Mouse (Mus musculus) forebrain, embryonic 14.5 days (tissue): ENCODE results near the gene Bmp5. TPM values are rescaled to one million over a fixed set of nuclear protein-coding genes. Genes with fewer than 3 reads are reported as not detected.

Source experiments
- ATAC-seq: fragments of 200-750 bp; cut with Nextera tagmentation; 2 replicates; pipeline ENCODE4 v1.8.0; 2017; ENCODE audit warnings: mild to moderate bottlenecking, moderate library complexity
- DNase-seq: peaks from one replicate; pipeline ENCODE4 v3.0.0-alpha.2; 2015; ENCODE audit warnings: low spot score
- H3K27ac ChIP-seq: fragments of 300-500 bp; sonication (generic); 2 replicates; pipeline ENCODE4 v1.5.1; 2014; ENCODE audit warnings: low read depth, mild to moderate bottlenecking, control low read depth, low read length, moderate library complexity
- H3K27me3 ChIP-seq: fragments of 300-500 bp; sonication (generic); replicated peaks from 2 replicates; pipeline ENCODE4 v1.6.1; 2014; ENCODE audit warnings: low read length, control low read depth, mixed read lengths; ENCODE audit not compliant: control insufficient read depth, insufficient read depth
- H3K36me3 ChIP-seq: fragments of 300-500 bp; sonication (generic); 2 replicates; pipeline ENCODE4 v1.6.1; 2014; ENCODE audit warnings: low read length, control low read depth; ENCODE audit not compliant: control insufficient read depth, insufficient read depth
- H3K4me1 ChIP-seq: fragments of 300-500 bp; sonication (generic); 2 replicates; pipeline ENCODE4 v1.6.1; 2014; ENCODE audit warnings: antibody characterized with exemption, low read length, control low read depth; ENCODE audit not compliant: control insufficient read depth, insufficient read depth
- H3K4me2 ChIP-seq: fragments of 300-500 bp; sonication (generic); 2 replicates; pipeline ENCODE4 v1.6.1; 2014; ENCODE audit warnings: mild to moderate bottlenecking, control low read depth, low read length
- H3K4me3 ChIP-seq: fragments of 300-500 bp; sonication (generic); 2 replicates; pipeline ENCODE4 v1.5.1; 2014; ENCODE audit warnings: low read depth, low read length, control low read depth
- H3K9ac ChIP-seq: fragments of 300-500 bp; sonication (generic); 2 replicates; pipeline ENCODE4 v1.6.1; 2014; ENCODE audit warnings: mild to moderate bottlenecking, low read length, control low read depth, moderate library complexity
- H3K9me3 ChIP-seq: fragments of 300-500 bp; sonication (generic); replicated peaks from 2 replicates; pipeline ENCODE4 v1.6.1; 2016; ENCODE audit warnings: low read length, control low read depth, mixed read lengths; ENCODE audit not compliant: control insufficient read depth
- WGBS: fragments of 180-500 bp; shearing (Covaris S2); extraction: QIAGEN DNeasy Blood & Tissue Kit; methylation state at CpG from one replicate; pipeline ENCODE4 v1.1.7; 2014; 5-methylcytosine and 5-hydroxymethylcytosine counted together
- polyA plus RNA-seq: library from polyadenylated mRNA; unstranded; fragments of >200 nt; fragmentation: Nextera tagmentation; extraction: Ambion mirVana; gene quantifications from 2 replicates; pipeline ENCODE4 v1.2.1, GENCODE M21; 2014

The Bmp5 gene
- polyA plus RNA-seq, 1 experiment from 2014 or later: 1.8 TPM

- Histone ChIP-seq H3K27ac (no peak overlapping the region), H3K4me2 (no peak overlapping the region), H3K4me1 (no peaks in the 10 kb centered on the region), H3K4me3 (no peak overlapping the region), H3K36me3 (no peaks in the 10 kb centered on the region), H3K9me3 (no peaks in the 10 kb centered on the region), H3K9ac (no peak overlapping the region), H3K27me3 (no peaks in the 10 kb centered on the region)
- DNase-seq: no peak
- WGBS: 87% methylated on average over 1 of the region's 1 CpGs
- no peak for ATAC-seq
Measured at GRCm38 (mm10) chr9:75815161-75815560, 40.0 kb downstream of the Bmp5 start.

DNA sequence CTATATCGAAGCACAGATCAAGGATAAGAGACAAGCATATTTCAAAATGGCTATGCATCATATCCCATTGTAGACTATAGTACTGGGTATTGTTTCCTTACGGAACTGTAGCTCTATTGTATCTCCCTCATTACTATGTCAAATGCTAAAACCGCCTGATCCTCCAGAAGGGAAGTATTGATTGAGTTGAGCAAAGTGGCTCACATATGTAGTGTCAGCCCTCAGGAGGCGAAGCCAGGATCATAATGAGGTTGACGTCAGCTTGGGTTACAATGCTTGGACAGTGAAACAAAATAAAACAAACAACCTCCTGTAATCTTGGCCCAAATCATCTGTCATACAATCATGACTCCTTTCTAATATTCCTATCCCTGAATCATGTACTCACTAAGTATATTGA, 43.2 kb downstream of the Bmp5 start:
- Histone ChIP-seq H3K27ac (no peak overlapping the region), H3K9me3 (no peaks in the 10 kb centered on the region), H3K4me1 (no peaks in the 10 kb centered on the region), H3K27me3 (no peaks in the 10 kb centered on the region), H3K9ac (no peak overlapping the region), H3K36me3 (no peaks in the 10 kb centered on the region), H3K4me2 (no peak overlapping the region), H3K4me3 (no peak overlapping the region)
- DNase-seq (no peak), ATAC-seq (no peak)
- 78% methylated on average over 5 of the region's 5 CpGs for WGBS

DNA sequence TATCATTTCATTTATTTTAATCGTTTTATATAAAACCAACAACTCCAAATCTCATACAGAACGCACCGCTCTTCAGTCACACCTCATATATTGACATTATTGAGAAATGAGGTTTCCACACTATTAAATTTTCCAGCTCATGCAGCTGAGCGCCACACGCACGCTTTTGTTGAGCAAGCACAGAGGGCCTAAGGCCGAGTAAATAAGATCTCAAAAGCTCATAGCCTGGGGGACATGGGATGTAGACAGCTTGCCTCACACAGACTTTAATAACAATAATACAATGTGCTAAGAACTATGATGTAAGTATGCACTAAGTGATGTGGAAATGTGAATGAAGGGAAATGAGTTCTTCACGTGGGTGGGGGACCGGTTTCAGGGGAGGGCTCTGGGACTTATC, 57.3 kb downstream of the Bmp5 start:
- Histone ChIP-seq H3K27me3 (no peaks in the 10 kb centered on the region), H3K4me2 (no peak overlapping the region), H3K27ac (no peak overlapping the region), H3K9me3 (no peaks in the 10 kb centered on the region), H3K36me3 (no peaks in the 10 kb centered on the region), H3K4me1 (no peaks in the 10 kb centered on the region), H3K9ac (no peak overlapping the region), H3K4me3 (no peak overlapping the region)
- DNase-seq (no peak), ATAC-seq (no peak)
- 72% methylated on average over 9 of the region's 9 CpGs for WGBS

GRCm38 (mm10) chr9:75833189-75833732, 58.1 kb downstream of the Bmp5 start:
- H3K4me1 ChIP-seq: no peaks in the 10 kb centered on the region
- ATAC-seq: no peak
- H3K27ac ChIP-seq: no peak overlapping the region
- no peaks in the 10 kb centered on the region for H3K36me3 ChIP-seq
- no peak overlapping the region for H3K9ac ChIP-seq
- no peak overlapping the region for H3K4me2 ChIP-seq
- H3K27me3 ChIP-seq: no peaks in the 10 kb centered on the region
- H3K4me3 ChIP-seq: no peak overlapping the region
- H3K9me3 ChIP-seq: no peaks in the 10 kb centered on the region
- 79% methylated on average over 5 of the region's 5 CpGs for WGBS
- DNase-seq: no peak

- DNase-seq (no peak), ATAC-seq (no peak)
- Histone ChIP-seq H3K4me2 (no peak overlapping the region), H3K27me3 (no peaks in the 10 kb centered on the region), H3K4me1 (no peaks in the 10 kb centered on the region), H3K9me3 (no peaks in the 10 kb centered on the region), H3K27ac (no peak overlapping the region), H3K9ac (no peak overlapping the region), H3K4me3 (no peak overlapping the region), H3K36me3 (no peaks in the 10 kb centered on the region)
- 14% methylated on average over 3 of the region's 3 CpGs for WGBS
Measured at GRCm38 (mm10) chr9:75839450-75839849, 64.3 kb downstream of the Bmp5 start.

DNA sequence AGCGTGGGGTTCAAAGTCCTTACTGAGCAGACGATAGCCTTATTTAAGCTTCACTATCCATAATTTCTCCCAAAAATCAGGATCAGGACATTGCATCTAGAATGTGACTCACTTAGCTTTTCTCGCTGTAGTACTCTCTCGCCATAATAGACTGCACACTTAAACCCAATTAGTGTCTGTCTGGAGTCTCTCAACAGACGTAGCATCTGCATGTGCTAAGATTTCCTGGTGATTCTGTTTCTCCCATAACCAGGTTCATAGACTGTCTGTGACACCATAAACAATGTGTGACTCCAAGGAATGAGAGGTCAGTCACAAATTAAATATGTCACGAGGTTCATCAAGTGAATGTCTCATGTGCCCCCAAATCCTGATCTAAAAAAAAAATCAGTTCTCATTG, 65.7 kb downstream of the Bmp5 start:
- DNase-seq: no peak
- Histone ChIP-seq H3K4me2 (no peak overlapping the region), H3K27ac (no peak overlapping the region), H3K27me3 (no peaks in the 10 kb centered on the region), H3K4me3 (no peak overlapping the region), H3K4me1 (no peaks in the 10 kb centered on the region), H3K9ac (no peak overlapping the region), H3K9me3 (no peaks in the 10 kb centered on the region), H3K36me3 (no peaks in the 10 kb centered on the region)
- WGBS: 78% methylated on average over 6 of the region's 6 CpGs
- no peak for ATAC-seq

- H3K27me3 ChIP-seq: no peaks in the 10 kb centered on the region
Measured at GRCm38 (mm10) chr9:75846010-75846409, 70.8 kb downstream of the Bmp5 start.

DNA sequence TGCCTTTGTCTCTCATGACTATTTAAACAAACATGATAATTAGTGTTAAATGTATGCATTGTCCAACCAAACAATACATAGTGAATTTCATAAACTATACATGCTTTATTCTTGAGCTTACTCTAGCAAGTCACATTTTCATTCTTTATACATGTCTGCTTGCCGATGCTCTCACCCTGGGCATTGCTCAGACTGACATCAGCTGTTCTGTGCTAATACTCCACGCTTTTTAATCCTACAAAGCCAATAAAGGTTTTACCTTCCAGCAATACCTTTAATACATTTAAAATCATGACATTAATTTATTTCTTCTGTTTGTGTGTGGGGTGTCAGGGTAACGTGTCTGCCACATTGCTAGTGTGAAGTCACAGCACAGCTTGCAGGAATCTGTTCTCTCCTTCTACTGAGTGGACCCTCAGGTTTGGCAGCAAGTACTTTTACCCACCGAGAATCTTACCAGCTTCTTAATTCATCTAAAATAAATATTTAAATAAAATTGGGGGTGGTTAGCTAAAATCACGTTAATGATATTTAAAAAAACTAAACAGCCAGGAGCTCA, 75.6 kb downstream of the Bmp5 start:
- Histone ChIP-seq H3K36me3 (no peaks in the 10 kb centered on the region), H3K9me3 (no peaks in the 10 kb centered on the region), H3K4me3 (no peak overlapping the region), H3K4me1 (no peaks in the 10 kb centered on the region), H3K27me3 (no peaks in the 10 kb centered on the region), H3K4me2 (no peak overlapping the region), H3K9ac (no peak overlapping the region), H3K27ac (no peak overlapping the region)
- ATAC-seq (peak; percentile 79; the same call in 1 of the 2 replicates), DNase-seq (peak; percentile 54)
- WGBS: 50% methylated on average over 5 of the region's 5 CpGs

More at GRCm38 (mm10) chr9:75846010-75846409, 70.8 kb downstream of the Bmp5 start:
- Histone ChIP-seq H3K4me1 (no peaks in the 10 kb centered on the region), H3K4me3 (no peak overlapping the region), H3K4me2 (no peak overlapping the region), H3K36me3 (no peaks in the 10 kb centered on the region), H3K9ac (no peak overlapping the region), H3K27ac (no peak overlapping the region), H3K9me3 (no peaks in the 10 kb centered on the region)
- DNase-seq (no peak), ATAC-seq (no peak)

GRCm38 (mm10) chr9:75858161-75858560, 83.0 kb downstream of the Bmp5 start:
- Histone ChIP-seq H3K4me3 (no peak overlapping the region), H3K9ac (no peak overlapping the region), H3K9me3 (no peaks in the 10 kb centered on the region), H3K4me1 (no peaks in the 10 kb centered on the region), H3K4me2 (no peak overlapping the region), H3K27me3 (no peaks in the 10 kb centered on the region), H3K27ac (no peak overlapping the region), H3K36me3 (no peaks in the 10 kb centered on the region)
- DNase-seq (no peak), ATAC-seq (no peak)
- WGBS: 92% methylated on average over 3 of the region's 3 CpGs
